In genomic region chr16:87563524-87563923, GRCm38 (mm10) we compare ENCODE assay signal across 33 mouse cellular contexts. TPM values are rescaled to one million over a fixed set of nuclear protein-coding genes. Genes with fewer than 3 reads are reported as not detected.
A peak's percentile ranks its signal among the peaks of the same experiment; 100 is the strongest.
DNase-seq lines count a peak whose midpoint lies in the region; ATAC-seq and TF ChIP-seq lines count a peak whose summit lies in the region.
"Had no signal": no experiment of that assay in that cellular context is flagged by ENCODE, and none has a peak within 500 bp of the region (broad histone marks: within the 10 kb centered on the region; RNA-seq: fewer than 3 reads in every experiment).

No protein-coding gene starts in this region.

- H3K9ac ChIP-seq in stomach, postnatal 0 days (ENCODE audit: low read length): no peak overlapping the region
- H3K9ac ChIP-seq: embryonic facial prominence, embryonic 15.5 days; forebrain, embryonic 12.5 days; forebrain, postnatal 0 days; heart, embryonic 12.5 days; hindbrain, embryonic 12.5 days; liver, embryonic 14.5 days; midbrain, embryonic 13.5 days; neural tube, embryonic 13.5 days; stomach, embryonic 15.5 days had no signal

- H3K4me1 ChIP-seq in heart, embryonic 10.5 days: no peaks in the 10 kb centered on the region
- no peaks in the 10 kb centered on the region for H3K4me1 ChIP-seq in stomach, postnatal 0 days (replicated peaks; ENCODE audit: control insufficient read depth, insufficient read depth)
- H3K4me1 ChIP-seq: forebrain, embryonic 12.5 days; heart, embryonic 12.5 days; hindbrain, embryonic 12.5 days; midbrain, embryonic 13.5 days; neural tube, embryonic 13.5 days; stomach, embryonic 15.5 days had no signal

- WGBS in heart, embryonic 10.5 days: 70% methylated on average over 6 of the region's 6 CpGs
- 57% methylated on average over 6 of the region's 6 CpGs for WGBS in stomach, postnatal 0 days

- no peaks in the 10 kb centered on the region for H3K27me3 ChIP-seq in heart, embryonic 10.5 days (ENCODE audit: insufficient read depth, poor library complexity, severe bottlenecking)
- no peaks in the 10 kb centered on the region for H3K27me3 ChIP-seq in stomach, postnatal 0 days (ENCODE audit: control insufficient read depth, insufficient read depth, low read length)
- H3K27me3 ChIP-seq: embryonic facial prominence, embryonic 15.5 days; forebrain, embryonic 12.5 days; heart, embryonic 12.5 days; hindbrain, embryonic 12.5 days; midbrain, embryonic 13.5 days; neural tube, embryonic 13.5 days; stomach, embryonic 15.5 days had no signal

- no peak overlapping the region for H3K4me2 ChIP-seq in stomach, postnatal 0 days (replicated peaks; ENCODE audit: low read depth)
- H3K4me2 ChIP-seq: embryonic facial prominence, embryonic 15.5 days; forebrain, embryonic 12.5 days; heart, embryonic 12.5 days; hindbrain, embryonic 12.5 days; midbrain, embryonic 13.5 days; neural tube, embryonic 13.5 days; stomach, embryonic 15.5 days had no signal

- DNase-seq in heart, postnatal 4 days: peak; percentile 25
- no peak for DNase-seq in heart, embryonic 10.5 days (ENCODE audit: low spot score)
- DNase-seq in right cerebral cortex, adult 18-20 months: peak; percentile 52
- DNase-seq in right cerebral cortex, postnatal 14 days: no peak
- peak; percentile 44 to 82 for DNase-seq in left cerebral cortex, postnatal 25 days (ENCODE audit: low spot score in 2 of 2)
- peak; percentile 64 for DNase-seq in telencephalon, adult 2 months (ENCODE audit: low read depth, low spot score)
- no peak for DNase-seq in stomach, postnatal 0 days (ENCODE audit: low spot score)
- DNase-seq: adrenal gland, postnatal 14 days; cerebellum, adult 18-20 months; cerebellum, postnatal 10 days; forebrain, postnatal 0 days; gastrocnemius, postnatal 25 days; heart, adult 11 months; kidney, postnatal 14 days; liver; lung, adult 2 months; lung, postnatal 10 days; thymus, adult 18-20 months; thymus, postnatal 25 days had no signal

- no peak for TF ChIP-seq EP300 in stomach, postnatal 0 days (optimal IDR thresholded peaks at IDR 0.05)

- H3K9me3 ChIP-seq in heart, embryonic 10.5 days: no peaks in the 10 kb centered on the region
- H3K9me3 ChIP-seq in stomach, postnatal 0 days (ENCODE audit: control insufficient read depth, low read length): no peaks in the 10 kb centered on the region
- H3K9me3 ChIP-seq: embryonic facial prominence, embryonic 10.5 days; embryonic facial prominence, embryonic 15.5 days; forebrain, embryonic 12.5 days; heart, embryonic 12.5 days; hindbrain, embryonic 12.5 days; midbrain, embryonic 13.5 days; neural tube, embryonic 13.5 days; stomach, embryonic 15.5 days had no signal

- ATAC-seq in stomach, postnatal 0 days (ENCODE audit: low FRiP score, low TSS enrichment): no peak
- ATAC-seq: CD4-positive, CD25-positive, alpha-beta regulatory T cell, adult 4 months; intestine, postnatal 0 days; midbrain, embryonic 13.5 days had no signal

- H3K27ac ChIP-seq in heart, embryonic 10.5 days: no peak overlapping the region
- no peak overlapping the region for H3K27ac ChIP-seq in stomach, postnatal 0 days (replicated peaks)
- H3K27ac ChIP-seq: embryonic facial prominence, embryonic 10.5 days; embryonic facial prominence, embryonic 15.5 days; forebrain, embryonic 12.5 days; hindbrain, embryonic 12.5 days; liver, embryonic 14.5 days; macrophage; midbrain, embryonic 13.5 days; neural tube, embryonic 13.5 days; stomach, embryonic 15.5 days had no signal

- no peak for TF ChIP-seq CTCF in stomach, postnatal 0 days (IDR thresholded peaks at IDR 0.05; ENCODE audit: low read depth)

- H3K4me3 ChIP-seq in heart, embryonic 10.5 days: no peak overlapping the region
- H3K4me3 ChIP-seq in stomach, postnatal 0 days (ENCODE audit: low read depth, low read length): no peak overlapping the region
- H3K4me3 ChIP-seq: embryonic facial prominence, embryonic 10.5 days; embryonic facial prominence, embryonic 15.5 days; forebrain, embryonic 12.5 days; heart, embryonic 12.5 days; hindbrain, embryonic 12.5 days; midbrain, embryonic 13.5 days; neural tube, embryonic 13.5 days; stomach, embryonic 15.5 days had no signal

- intact Hi-C loops in left cerebral cortex, postnatal 25 days (cut with DNase I): no loop called here

- no peaks in the 10 kb centered on the region for H3K36me3 ChIP-seq in heart, embryonic 10.5 days
- no peaks in the 10 kb centered on the region for H3K36me3 ChIP-seq in stomach, postnatal 0 days (ENCODE audit: control insufficient read depth, insufficient read depth, low read length)
- H3K36me3 ChIP-seq: embryonic facial prominence, embryonic 10.5 days; embryonic facial prominence, embryonic 15.5 days; forebrain, embryonic 12.5 days; heart, embryonic 12.5 days; hindbrain, embryonic 12.5 days; midbrain, embryonic 13.5 days; neural tube, embryonic 13.5 days; stomach, embryonic 15.5 days had no signal

RNA-seq across cellular contexts. Expression of gene Map3k7cl, which starts 10.4 kb away (rescaled TPM):
- total RNA-seq in heart, postnatal 4 days (2021): 1 to 10 TPM; 9.4 to 9.5 TPM
- polyA plus RNA-seq in heart, embryonic 10.5 days (2016; fragmentation: Nextera tagmentation; extraction: Ambion mirVana): not detected in 2 replicates
- total RNA-seq in left cerebral cortex, postnatal 25 days (2021): under 1 TPM; 0.32 to 0.44 TPM
- polyA plus RNA-seq in stomach, postnatal 0 days (2015; fragmentation: Nextera tagmentation; extraction: Ambion mirVana): 0.19 and 0.58 TPM in 2 replicates
- total RNA-seq: forebrain, postnatal 0 days; megakaryocyte-erythroid progenitor cell, adult 5-6 weeks had no signal
- polyA plus RNA-seq: CD4-positive, CD25-positive, alpha-beta regulatory T cell, adult 4 months; embryonic facial prominence, embryonic 10.5 days; forebrain, embryonic 12.5 days; forebrain, postnatal 0 days; limb, embryonic 11.5 days; macrophage; midbrain, embryonic 13.5 days; neural tube, embryonic 13.5 days had no signal

Comparison
In these comparisons a context has a peak if more than half of its experiments do, and no peak if none do; other contexts are left out.
1. DNase-seq: peak in heart, postnatal 4 days (single experiment), right cerebral cortex, adult 18-20 months (single experiment), left cerebral cortex, postnatal 25 days (2 of 2) and telencephalon, adult 2 months (single experiment); none in heart, embryonic 10.5 days (single experiment), right cerebral cortex, postnatal 14 days (single experiment) and stomach, postnatal 0 days (single experiment).
2. RNA of gene Map3k7cl, which starts 10.4 kb away (total RNA-seq): 9.4 to 9.5 TPM in heart, postnatal 4 days; 0.32 to 0.44 TPM in left cerebral cortex, postnatal 25 days; every median in the first group is over 4 times any median in the second.